Mouse (Mus musculus) large intestine, adult 2 months (tissue): ENCODE data around the gene Zdhhc17. TPM values are rescaled to one million over a fixed set of nuclear protein-coding genes. Genes with fewer than 3 reads are reported as not detected.

Source experiments
- DNase-seq: peaks from one replicate; pipeline ENCODE4 v3.0.0-alpha.2; 2012; ENCODE audit warnings: low read depth, low spot score
- WGBS: fragments of 180-500 bp; shearing (Covaris S2); methylation state at CpG from one replicate; pipeline ENCODE4 v1.1.7; 2018; 5-methylcytosine and 5-hydroxymethylcytosine counted together
- polyA plus RNA-seq: library from polyadenylated mRNA; depleted of rRNA; stranded (reverse); fragments of >200 nt; gene quantifications from 2 replicates; pipeline ENCODE4 v1.2.3, GENCODE M21; 2012; rRNA removed

Gene Zdhhc17
- 6.3 and 12.9 TPM in 2 replicates for polyA plus RNA-seq

DNA sequence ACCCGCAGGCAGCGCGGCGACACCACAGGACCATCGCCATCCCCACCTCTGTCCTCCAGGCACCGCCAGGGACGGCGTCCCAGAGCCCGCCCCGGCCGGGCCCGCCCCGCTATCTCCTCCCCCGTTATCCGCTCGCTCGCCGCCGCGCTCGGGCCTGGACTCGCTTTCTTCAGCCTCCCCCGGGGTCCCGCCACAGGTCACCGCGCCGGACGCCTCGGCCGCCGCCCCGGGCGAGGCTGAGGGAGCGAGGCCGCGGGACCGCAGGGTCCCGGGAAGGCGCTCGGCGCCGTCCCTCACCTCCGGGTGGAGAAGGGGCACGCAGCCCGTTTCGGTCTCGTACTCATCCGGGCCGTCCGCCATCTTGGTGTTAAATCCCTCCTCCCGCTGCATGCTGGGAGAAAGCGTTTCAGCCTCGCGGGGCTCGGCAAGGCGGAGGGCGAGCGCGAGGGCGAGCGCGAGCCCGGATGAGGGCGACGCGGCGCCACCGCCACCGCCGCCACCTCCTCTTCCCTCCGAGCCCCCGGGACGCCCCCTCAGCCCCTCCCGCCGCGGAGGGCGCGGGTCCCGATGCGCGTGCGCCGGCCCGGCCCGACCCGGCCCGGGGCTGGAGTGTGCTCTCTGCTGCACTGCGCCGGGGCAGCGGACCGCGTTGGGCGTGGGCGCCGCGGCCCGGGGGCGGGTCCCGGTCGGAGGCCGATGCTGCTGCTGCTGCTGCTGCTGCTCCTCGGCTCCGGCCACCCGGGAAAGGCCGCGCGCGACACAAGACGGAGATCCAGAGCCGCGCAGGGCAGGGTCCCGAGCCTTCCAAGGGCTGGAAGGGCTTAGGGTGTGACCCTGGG is at the start of gene Zdhhc17:
TSS of gene Zdhhc17 (minus strand) at position 500 of the 839 bp plus-strand sequence.
- under 1% methylated on average over 101 of the region's 112 CpGs for WGBS
- no peak for DNase-seq

DNA sequence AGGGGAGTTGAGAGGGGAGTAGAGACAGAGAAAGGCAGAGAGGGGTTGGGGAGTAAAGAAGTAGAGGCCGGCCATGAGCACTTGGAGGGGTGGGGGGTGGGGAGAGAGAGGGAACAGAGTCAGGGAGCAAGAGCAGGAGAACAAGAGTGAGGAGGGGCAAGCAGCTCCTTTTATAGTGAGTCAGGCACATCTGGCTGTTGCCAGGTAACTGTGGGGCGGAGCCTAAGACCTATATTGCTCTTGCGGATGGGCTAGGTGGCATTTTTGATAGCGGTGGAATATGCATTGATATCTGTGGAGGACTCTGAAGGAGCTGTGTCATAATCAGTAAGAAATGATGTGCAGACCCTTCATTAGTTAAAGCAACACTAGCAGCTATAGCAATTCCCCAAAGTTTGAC is 45.8 kb upstream of the Zdhhc17 start:
- DNase-seq = no peak
- WGBS = 52% methylated on average over 4 of the region's 4 CpGs

DNA sequence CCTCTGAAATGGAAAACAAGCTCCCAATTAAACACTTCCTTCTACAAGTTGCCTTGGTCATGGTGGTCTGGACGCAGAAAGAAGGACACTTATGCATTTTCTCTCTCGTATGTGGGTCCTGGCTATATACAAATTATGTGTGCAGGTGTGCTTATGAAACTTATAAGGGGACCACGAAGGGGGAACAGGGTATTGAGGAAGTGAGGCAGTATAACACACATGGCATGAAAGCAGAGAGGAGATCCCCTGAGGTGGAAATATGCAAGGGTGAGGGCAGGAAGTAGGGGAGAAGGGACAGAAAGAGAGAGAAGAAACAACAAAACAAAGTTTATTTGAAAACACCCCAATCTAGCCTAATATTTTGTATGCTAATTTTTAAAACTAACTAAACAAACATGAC is 41.7 kb upstream of the Zdhhc17 start:
- WGBS = 78% methylated on average over 3 of the region's 3 CpGs
- no peak for DNase-seq

DNA sequence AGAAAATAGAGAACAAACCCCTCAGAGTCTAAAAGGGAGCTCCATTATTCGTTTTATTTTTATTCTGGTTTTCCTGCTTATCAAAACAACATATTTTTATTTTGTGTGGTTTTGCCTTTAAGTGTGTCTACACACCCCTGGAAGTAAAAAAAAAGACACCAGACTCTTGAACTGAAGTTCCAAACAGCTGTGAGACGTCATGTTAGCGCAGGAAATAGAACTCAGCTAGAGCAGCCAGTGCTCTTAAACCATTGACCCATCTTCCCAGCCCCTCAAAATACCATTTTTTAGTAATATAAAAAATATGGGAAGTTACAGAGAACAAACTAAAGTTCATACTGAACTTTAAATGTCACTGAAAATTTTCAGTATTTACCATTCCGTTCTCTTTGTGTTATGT is 40.6 kb upstream of the Zdhhc17 start:
- no peak for DNase-seq
- WGBS = 68% methylated on average over 4 of the region's 4 CpGs

DNA sequence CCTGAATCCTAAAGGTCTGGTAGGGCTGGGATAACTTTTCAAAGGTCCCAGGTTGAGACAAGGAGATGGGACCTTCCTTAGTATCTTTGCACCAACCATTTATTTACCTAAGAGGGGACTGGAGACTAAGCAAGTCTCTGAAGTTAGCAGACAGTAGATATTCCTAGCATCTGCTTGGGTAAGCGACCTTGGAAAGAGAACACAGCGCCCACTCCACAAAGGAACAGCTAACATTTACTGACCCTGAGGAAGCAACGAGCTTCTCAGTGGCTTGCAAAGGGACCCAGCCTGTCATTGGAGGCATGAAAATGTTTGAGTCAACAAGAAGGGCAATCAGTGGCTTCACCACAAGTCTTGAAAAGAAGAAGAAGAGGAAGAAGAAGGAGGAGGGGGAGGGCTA is 40.1 kb upstream of the Zdhhc17 start:
- DNase-seq = no peak
- WGBS = 66% methylated on average over 3 of the region's 3 CpGs

DNA sequence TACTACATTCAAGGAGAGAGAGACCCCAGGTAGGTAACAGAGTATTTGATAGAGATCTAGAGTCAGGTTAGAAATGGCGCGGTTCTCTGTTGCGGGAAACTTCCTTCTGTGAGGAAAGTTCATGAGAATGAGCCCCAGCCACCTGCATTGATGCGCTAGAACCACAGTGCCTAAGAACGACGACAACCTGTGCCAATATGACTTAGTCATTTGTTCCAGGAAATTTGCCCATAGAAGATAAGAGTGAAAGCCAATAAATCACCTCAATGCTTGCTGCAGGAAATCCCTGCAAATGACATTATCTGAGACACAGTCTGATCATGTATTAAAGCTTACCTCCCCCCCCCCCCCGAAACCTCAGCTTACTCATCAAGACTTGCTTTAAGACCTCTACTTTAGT is 38.0 kb upstream of the Zdhhc17 start:
- no peak for DNase-seq
- WGBS = 17% methylated on average over 7 of the region's 7 CpGs

DNA sequence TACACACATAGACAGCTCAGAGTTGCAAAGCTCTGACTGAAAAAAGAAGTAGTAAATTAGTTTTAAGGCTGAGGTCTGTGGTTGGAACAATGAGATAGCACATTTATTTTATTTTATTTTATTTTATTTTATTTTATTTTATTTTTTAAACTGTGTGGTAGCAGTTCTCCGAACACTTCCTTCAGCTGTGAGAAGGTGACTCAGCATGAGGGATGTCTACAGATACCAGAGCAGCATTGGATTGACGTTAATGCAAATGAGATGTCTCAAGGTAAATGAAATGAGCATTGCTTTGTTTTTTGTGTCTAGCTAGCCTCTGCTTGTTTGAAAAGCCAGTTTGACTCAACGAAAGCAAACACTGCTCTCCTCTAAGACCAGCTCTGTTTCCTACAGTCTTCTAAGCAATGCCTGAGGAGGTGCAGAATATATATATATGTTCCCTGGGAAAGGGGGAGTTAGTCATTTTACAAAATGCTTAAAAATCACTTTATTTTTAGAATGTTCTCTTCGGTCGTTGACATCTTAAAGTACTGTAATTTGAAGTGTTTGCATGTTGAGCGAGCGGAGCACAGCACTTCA is 30.2 kb upstream of the Zdhhc17 start:
- whole genome bisulfite sequencing = 73% methylated on average over 7 of the region's 7 CpGs
- no peak for DNase-seq

DNA sequence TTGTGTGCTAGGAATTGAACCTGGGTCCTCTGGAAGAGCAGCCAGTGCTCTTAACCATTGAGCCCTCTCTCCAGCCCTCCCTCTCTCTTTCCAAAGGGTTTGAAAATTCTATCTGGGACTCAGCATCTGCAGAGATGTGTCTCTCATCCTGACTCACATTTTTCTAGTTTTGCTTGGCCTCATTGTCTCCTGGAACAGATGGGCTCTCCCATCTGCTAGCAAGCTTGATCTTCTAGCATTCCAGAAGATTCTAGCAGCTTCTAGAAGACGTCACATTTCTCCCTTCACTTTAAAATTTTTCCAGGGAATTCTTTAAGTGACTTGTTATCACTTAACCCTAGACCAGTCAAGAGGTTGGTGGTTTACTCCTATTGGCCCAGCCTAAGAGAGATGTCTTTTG is 26.9 kb upstream of the Zdhhc17 start:
- DNase-seq = no peak
- WGBS = 90% methylated on average over 1 of the region's 1 CpGs

DNA sequence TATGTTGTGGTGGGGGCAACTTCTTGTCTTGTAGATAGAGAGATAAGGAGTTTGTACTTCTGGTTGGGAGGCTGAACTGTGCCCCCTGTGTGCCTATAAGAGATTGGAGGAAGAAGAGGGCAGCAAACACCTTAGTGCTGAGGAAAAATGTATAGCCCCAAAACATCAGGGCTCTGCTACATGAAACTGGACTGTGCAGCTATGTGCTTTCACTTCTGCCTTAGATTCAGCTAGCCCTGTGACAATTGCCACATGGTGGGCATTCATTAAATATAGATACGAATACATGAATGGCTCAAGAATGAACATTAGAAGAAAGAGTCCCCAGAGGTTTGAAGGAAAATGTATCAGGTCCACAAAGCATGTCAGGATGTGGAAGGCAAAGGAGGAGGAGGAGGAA is 25.2 kb upstream of the Zdhhc17 start:
- no peak for DNase-seq
- 80% methylated on average over 1 of the region's 1 CpGs for WGBS

DNA sequence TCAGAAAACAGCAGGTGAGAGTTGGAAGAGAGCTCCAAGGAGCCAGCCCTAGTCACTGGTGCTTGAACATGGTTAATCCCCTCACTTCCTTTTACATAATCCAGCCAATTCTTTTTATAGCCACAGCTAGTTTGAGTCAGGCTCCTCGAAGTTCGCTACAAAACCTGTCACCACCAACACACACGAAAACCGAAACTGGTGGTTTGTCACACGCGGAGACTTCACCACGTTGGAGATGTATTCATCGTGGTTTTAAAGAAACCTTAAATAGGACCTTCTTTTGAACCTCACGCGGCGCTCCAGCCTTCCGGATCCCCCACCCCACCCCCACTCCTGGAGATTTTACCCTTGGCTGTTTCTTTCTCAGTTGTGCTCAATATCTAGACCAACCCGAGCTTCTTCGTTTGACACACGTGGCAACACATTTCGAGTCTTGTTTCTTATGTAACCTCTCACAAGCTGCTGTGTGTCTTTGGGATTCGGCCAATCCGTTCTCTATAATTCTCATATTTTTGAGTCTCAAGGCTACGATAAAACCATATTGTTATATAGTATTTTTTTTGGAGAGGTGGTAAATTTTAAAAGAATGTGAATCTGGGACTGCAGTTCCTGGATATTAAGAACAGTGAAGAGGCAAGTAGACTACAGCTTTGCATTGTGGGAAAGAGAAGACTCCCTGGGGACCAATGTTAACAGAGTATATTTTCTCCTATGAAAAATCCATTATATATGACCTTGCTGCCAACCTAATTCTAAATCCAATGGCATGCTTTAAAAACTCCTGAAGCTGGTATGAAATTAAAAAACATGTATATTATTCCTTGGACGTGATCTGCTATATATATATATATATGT is 21.8 kb upstream of the Zdhhc17 start:
- no peak for DNase-seq
- 34% methylated on average over 20 of the region's 20 CpGs for WGBS

DNA sequence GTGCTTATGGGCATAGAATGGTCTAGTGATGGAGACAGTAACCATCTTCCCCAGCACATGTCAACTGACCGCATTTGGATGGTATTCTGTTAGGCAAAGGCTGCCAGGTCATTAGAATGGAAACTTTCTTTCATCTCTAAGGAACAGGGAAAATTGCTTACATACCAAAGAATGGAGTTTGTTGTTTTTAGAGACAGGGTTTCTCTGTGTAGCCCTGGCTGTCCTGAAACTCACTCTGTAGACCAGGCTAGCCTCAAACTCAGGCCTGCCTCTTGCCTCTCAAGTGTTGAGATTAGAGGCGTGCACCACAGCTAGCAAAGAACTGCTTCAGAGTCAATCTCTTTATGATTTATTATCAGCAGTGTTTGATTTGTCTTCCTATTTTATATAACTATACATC is 20.9 kb upstream of the Zdhhc17 start:
- 76% methylated on average over 2 of the region's 2 CpGs for WGBS
- no peak for DNase-seq

DNA sequence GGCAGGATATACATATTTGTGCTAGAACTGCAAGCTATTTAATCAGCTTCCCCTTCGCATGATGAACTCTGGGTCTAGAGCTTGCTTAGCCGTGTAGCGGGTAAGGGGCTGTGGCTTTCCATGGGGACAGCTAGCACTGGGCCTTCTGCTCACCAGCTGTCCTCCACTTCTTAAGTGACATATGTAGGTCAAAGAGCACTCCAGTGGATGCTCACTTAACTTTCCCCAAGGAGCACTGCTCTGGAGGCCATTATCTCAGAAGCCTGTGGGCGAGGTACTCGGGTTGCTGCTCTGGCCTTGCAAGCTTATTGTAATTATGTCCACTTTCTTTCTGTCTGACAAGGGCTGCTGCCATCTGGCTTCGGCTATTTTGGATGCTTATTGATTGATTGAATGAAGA is 16.2 kb upstream of the Zdhhc17 start:
- WGBS = 95% methylated on average over 6 of the region's 6 CpGs
- DNase-seq = no peak

DNA sequence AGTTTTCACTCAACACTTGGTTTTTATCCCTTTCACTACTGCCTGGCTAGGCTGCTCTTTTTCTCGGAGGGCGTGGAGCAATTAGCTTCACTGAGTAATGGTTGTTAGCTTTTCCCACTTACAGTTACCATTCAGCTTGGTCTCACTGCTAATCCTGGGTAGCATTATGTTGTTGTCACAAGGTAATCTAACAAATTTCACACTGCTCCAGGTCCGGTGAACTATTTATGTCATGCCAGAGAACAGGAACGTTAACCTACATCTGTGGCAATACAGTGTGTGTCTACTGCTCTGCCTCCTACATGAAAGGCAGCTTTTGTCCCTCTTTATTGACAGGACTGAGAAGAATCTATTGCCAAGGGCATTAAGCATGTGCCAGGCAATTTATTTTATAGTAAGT is 14.8 kb upstream of the Zdhhc17 start:
- WGBS = 30% methylated on average over 4 of the region's 4 CpGs
- DNase-seq = no peak

DNA sequence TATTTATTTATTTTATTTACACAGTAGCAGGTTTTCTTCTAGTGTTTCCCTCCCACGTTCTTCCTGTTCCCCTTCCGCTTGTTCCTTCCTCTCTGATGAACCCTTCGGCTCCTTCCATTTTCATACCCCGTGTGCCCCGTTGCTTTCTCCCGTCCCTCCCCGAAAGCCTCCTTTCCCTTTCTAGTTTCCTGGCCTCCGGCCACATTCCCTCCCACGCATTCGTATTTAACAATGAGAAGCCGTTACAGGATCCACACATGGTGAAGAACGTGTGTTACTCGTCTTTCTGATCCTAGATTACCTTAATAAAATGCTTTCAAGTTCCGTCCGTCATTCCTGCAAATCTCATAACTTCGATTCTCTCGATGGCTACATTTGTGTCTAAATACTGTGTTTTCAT is 4.5 kb upstream of the Zdhhc17 start:
- DNase-seq = no peak
- 78% methylated on average over 17 of the region's 17 CpGs for WGBS

DNA sequence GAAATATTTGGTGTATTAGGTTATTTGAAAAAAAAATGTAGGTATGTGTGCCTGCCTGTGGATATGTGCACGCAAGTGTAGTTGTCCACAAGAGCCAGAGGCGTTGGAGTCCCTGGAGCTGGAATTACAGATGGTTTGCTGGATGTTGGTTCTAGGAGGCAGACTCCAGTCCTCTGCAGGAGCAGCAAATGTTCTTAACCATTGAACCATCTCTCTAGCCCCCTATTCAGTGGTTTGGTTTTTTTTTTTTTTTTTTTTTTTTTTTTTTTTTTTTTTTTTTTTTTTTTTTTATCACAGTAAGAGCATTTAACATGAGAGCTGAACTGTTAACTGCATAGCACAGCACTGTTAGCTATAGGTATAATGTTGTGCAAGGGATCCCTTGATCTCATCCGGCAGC is 3.3 kb upstream of the Zdhhc17 start:
- WGBS = 97% methylated on average over 3 of the region's 3 CpGs
- no peak for DNase-seq

DNA sequence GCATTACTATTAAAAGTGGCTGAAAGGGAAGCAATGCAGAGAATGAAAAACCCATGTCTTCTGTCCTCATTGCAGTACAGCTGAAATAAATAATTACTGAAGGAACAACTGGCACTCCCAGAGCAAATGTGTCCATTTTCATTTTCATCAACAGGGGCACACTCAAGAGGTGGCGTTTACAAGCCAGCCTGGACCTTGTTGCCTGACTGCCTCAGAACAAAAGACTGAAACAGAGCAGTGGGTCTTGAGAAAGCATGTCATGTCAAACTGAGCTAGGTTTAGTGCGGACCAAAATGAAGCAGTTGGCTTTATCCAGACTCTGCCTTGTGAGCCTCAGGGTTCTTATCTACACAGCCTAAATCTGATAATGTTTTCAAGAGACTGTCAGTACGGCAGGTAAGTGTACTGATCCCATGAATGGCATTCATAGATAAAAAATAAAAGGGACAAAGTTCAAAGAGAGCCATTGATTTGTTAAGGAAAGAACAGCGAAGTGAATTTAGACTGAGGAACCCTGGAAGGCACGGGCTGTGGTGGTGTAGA is 2.6 kb upstream of the Zdhhc17 start:
- no peak for DNase-seq
- 80% methylated on average over 5 of the region's 5 CpGs for WGBS

DNA sequence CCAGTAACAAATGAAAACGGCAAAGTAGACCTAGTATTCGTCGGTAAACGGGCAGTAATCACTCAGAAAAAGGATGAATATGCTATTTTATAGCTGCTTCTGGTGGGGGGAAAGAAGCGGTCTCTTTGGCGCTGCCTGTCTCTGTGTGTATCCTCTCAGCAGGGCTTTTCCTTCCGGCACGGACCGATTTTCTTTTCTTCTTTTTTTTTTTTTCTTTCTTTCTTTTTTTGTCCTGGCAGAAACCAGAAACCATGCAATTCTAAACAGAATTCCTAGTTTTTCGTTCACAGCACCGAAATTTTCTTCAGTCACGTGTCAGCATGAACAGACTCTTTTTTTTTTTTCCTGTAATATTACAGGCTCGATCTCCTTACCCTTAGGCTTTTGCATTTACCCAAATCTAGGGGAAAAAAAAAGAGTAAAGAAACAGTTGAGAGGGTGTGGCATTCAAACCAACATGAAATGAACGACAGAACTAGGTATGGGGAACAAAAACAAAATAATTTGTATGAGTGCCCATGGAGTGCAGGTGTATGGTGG is 1.4 kb upstream of the Zdhhc17 start:
- 3% methylated on average over 14 of the region's 14 CpGs for WGBS
- DNase-seq = no peak

DNA sequence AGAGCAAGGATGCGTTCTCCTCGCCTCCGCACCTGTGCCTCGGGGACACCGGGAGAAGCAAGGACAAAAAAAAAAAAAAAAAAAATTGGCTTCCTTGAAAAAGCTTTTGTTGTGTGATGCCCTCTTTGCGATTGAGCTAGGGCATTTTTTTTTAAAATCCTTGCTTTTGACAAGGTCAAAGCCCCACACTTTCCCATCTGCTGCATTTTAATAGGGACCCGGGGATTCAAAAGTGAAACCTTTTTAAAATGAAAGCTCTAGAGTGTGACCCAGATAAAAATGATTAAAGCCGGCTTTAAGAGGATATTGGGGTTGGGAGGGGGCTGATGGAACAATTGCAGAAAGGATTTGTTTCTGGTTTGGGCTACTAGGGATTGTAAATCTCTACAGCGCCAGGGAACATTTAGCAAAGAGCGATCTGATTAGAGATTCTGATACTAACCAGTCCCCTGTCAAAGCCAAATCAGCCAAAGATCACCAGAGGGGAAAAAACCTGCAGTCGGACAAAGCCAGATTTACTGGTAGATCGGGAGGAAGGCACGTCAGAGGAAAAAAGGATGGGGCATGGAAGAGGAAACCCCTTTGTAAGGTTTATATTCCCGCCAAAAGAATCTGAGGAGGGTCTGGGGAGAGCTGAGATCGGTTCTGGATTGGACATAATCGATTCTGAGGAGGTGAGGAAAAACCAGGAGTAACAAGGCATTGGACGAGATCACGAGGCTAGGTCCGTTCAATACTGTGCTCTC is 713 bp upstream of the Zdhhc17 start:
- WGBS = under 1% methylated on average over 19 of the region's 19 CpGs
- DNase-seq = no peak

DNA sequence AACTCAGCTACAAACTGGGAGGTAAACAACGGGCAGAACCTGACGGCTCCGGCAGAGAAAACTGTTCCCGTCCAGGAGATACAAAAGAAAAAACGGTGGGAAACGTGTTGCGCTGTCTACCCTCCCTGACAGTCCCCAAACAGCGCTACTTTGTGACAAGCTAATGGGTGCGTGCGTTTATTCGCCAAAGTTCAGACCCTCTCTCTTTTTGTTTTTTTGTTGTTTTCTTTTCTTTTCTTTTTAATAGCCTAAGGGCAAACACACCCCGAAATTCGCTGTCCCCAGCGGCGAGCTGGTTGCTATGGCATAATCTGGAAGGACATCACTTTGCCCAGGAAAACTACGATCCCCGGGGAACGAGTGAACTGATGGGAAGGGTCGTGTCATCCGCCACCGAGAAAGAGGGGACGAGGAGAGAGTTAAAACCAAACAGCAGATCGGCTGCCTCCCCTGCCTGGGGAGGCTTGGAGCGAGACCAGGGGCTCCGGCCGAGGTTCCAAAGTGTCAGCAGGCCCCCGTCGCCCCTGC is 763 bp downstream of the Zdhhc17 start:
- WGBS = under 1% methylated on average over 28 of the region's 28 CpGs

More for the DNA sequence above, 763 bp downstream of the Zdhhc17 start:
- no peak for DNase-seq
